Mouse (Mus musculus) heart, adult 2 months (tissue): ENCODE results near the gene Asic3.

Experiments used
- CTCF ChIP-seq: fragments of 200-600 bp; IDR thresholded peaks from 2 replicates; pipeline ENCODE4 v1.8.1; 2022; ENCODE audit warnings: antibody characterized with exemption, mild to moderate bottlenecking, moderate library complexity
- EP300 ChIP-seq: fragments of 200-500 bp; IDR thresholded peaks from 2 replicates; pipeline ENCODE4 v1.6.1; 2011; ENCODE audit warnings: low read depth, low read length, control low read depth; ENCODE audit not compliant: insufficient read depth

DNA sequence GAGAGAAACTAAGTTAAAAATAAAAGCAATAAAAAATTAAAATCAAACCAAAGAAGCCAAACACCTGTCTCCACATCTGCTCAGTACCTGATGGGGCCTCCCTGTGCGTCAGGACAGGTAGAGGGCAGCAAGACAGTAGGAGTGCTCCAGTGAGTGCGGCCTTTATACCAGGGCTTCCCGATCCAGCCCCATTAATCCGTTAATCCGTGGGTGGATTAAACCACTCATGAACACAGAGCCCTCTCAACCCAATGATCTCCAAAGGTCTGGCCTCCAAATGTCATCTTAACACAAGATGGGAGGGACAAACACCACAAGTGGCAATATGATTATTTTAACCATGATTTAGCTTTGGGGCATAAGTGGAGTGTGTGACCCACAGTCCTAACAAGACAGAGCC is 39.4 kb upstream of the Asic3 start:
- TF ChIP-seq CTCF (no peak), EP300 (no peak)
